Mouse (Mus musculus): ENCODE data around the gene Fhdc1. TPM values are rescaled to one million over a fixed set of nuclear protein-coding genes. Genes with fewer than 3 reads are reported as not detected.

Fhdc1 gene
- polyA plus RNA-seq, 1 experiment from 2014 or later: 1.0 TPM

DNA sequence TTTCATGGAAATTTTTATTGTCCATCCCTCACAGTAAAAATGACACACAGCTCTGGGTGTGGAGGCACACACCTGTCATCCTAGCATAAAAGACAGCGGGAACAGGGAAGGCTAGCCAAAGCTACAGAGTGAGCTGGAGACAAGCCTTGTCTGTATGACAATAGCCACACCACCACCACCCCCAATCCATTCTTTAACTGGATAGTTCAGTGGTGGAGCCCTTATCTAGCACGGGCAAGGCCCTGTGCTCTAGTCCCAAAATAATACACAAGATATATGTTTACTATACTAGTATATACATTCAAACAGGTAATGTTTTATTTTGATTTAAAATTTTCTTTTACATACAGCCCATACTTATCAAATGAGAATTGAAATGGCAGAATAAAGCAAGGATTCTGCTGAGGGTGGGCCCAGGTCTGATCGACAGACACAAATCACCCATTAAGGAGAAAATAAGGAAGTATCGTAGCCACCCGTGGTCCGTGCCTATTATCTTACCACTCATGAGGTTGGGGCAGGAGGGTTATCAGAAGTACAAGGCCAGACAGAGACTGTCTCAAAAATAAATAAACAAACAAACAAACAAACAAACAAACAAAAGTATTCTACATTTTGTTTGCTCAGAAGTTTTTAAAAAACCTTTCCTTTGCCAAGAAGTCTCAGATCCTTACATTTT is 14.3 kb downstream of the Fhdc1 start:
- WGBS (ENCODE audit: missing documents): 56% methylated on average over 6 of the region's 6 CpGs
- no peaks in the 10 kb centered on the region for H3K79me2 ChIP-seq (ENCODE audit: inconsistent target)
- H3K36me3 ChIP-seq (ENCODE audit: inconsistent target): no peaks in the 10 kb centered on the region
- H3K4me3 ChIP-seq (ENCODE audit: inconsistent target): no peak overlapping the region
- no peak overlapping the region for H3K27ac ChIP-seq

DNA sequence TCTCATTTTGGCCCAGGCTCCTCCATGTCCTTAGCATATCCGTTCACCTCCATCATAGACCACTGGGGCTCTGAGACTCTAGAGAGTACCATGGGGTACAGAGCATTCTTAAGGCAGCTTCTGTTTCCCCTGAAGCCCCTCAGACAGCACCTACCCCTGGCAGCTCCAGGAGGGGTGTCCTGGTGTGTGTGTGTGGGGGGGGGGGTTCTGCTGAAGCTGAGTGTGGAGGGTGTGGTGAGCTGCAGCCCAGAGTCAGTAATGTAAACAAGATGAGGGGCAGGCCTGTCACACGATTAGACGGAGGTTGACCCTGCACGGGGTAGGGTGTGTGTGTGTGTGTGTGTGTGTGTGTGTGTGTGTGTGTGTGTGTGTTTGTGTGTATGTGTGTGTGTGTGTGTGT is 18.5 kb downstream of the Fhdc1 start:
- WGBS (ENCODE audit: missing documents): 100% methylated on average over 3 of the region's 4 CpGs
- Histone ChIP-seq H3K27ac (no peak overlapping the region), H3K4me3 (ENCODE audit: inconsistent target) (no peak overlapping the region), H3K36me3 (ENCODE audit: inconsistent target) (no peaks in the 10 kb centered on the region), H3K79me2 (ENCODE audit: inconsistent target) (no peaks in the 10 kb centered on the region)

GRCm38 (mm10) chr3:84460952-84461351 is 19.3 kb downstream of the Fhdc1 start:
- H3K4me3 ChIP-seq (ENCODE audit: inconsistent target): no peak overlapping the region
- WGBS (ENCODE audit: missing documents): 14% methylated on average over 12 of the region's 12 CpGs
- H3K79me2 ChIP-seq (ENCODE audit: inconsistent target): no peaks in the 10 kb centered on the region
- no peak overlapping the region for H3K27ac ChIP-seq
- H3K36me3 ChIP-seq (ENCODE audit: inconsistent target): no peaks in the 10 kb centered on the region

GRCm38 (mm10) chr3:84460499-84460898 is 19.7 kb downstream of the Fhdc1 start:
- 49% methylated on average over 3 of the region's 3 CpGs for WGBS (ENCODE audit: missing documents)
- Histone ChIP-seq H3K27ac (no peak overlapping the region), H3K4me3 (ENCODE audit: inconsistent target) (no peak overlapping the region), H3K36me3 (ENCODE audit: inconsistent target) (no peaks in the 10 kb centered on the region), H3K79me2 (ENCODE audit: inconsistent target) (no peaks in the 10 kb centered on the region)

DNA sequence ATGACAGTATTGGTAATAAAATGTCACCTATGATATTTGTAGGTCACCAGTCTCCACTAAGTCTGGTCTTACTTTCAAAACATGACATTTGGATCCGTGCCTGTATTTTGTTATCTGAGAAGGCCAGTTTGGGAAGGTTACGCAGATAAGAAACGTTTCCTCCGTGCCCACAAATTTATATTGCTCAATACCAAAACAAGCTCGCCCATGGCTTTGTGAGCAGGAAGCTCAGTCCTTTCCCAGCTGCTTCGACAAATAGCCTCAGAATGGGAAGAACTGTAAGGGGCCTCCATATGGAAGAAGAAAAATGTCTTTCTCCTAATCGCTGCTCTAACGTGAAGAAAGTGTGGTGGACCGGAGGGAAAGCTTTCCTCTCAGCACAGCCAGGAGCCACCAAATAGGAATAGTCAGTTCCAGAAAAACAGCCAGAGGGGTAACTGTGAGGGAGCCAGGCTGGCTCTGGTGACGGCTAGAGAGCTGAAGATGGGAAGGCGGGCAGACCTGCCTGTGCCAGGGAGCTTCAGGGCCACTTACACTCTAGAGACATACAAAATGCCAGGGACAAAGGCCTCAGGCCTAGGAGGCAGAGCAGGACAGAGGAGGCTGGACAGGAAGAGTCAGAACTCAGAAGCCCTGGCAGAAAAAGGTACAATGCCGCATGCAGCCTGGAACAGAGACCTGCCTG is 24.4 kb downstream of the Fhdc1 start:
- no peak overlapping the region for H3K27ac ChIP-seq
- H3K4me3 ChIP-seq (ENCODE audit: inconsistent target): no peak overlapping the region
- no peaks in the 10 kb centered on the region for H3K36me3 ChIP-seq (ENCODE audit: inconsistent target)
- no peaks in the 10 kb centered on the region for H3K79me2 ChIP-seq (ENCODE audit: inconsistent target)
- 38% methylated on average over 12 of the region's 12 CpGs for WGBS (ENCODE audit: missing documents)

DNA sequence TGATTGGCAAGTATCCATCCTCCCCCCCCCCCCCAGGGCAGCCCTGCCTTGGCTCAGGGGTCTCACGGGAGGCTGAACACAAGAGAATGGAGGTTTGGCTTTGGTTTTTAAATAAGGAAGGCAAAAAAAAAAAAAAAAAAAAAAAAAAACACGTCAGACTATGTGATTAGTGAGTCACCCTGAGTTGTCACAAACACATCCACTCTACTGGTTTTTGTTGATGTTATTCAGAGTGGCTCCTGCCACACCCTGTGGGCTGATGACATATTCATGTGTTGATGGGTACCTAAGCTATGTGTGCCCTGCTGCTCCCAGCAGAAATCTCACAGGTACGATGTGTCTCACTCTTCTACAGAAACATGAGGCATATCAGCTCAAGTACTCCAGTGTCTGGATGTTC is 29.6 kb downstream of the Fhdc1 start:
- Histone ChIP-seq H3K4me3 (ENCODE audit: inconsistent target) (no peak overlapping the region), H3K27ac (no peak overlapping the region), H3K79me2 (ENCODE audit: inconsistent target) (no peaks in the 10 kb centered on the region), H3K36me3 (ENCODE audit: inconsistent target) (no peaks in the 10 kb centered on the region)
- 91% methylated on average over 1 of the region's 3 CpGs for WGBS (ENCODE audit: missing documents)

DNA sequence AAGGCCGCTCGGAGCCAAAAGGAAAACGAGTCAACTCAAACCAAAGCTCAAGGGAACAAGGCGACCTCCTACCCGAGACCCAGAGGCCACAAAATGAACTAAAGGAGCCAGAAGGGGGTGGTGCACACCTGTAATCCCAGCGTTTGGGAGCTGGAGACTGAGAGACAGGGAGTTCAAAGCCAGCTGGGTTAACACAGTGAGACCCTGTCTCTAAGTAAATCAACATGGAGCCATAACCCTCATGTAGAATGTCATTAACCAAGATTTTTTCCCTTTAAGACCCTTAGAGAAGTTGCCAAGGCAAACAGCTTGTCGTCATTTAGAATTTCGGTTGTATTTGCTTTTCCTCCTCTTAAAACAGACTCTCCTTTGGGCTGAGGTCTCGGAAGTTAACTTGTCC is 31.2 kb downstream of the Fhdc1 start:
- H3K27ac ChIP-seq: no peak overlapping the region
- H3K4me3 ChIP-seq (ENCODE audit: inconsistent target): no peak overlapping the region
- H3K36me3 ChIP-seq (ENCODE audit: inconsistent target): no peaks in the 10 kb centered on the region
- H3K79me2 ChIP-seq (ENCODE audit: inconsistent target): no peaks in the 10 kb centered on the region
- WGBS (ENCODE audit: missing documents): 92% methylated on average over 9 of the region's 9 CpGs

GRCm38 (mm10) chr3:84447803-84448202 is 32.4 kb downstream of the Fhdc1 start:
- no peaks in the 10 kb centered on the region for H3K36me3 ChIP-seq (ENCODE audit: inconsistent target)
- H3K4me3 ChIP-seq (ENCODE audit: inconsistent target): no peak overlapping the region
- no peaks in the 10 kb centered on the region for H3K79me2 ChIP-seq (ENCODE audit: inconsistent target)
- no peak overlapping the region for H3K27ac ChIP-seq
- WGBS (ENCODE audit: missing documents): 97% methylated on average over 5 of the region's 5 CpGs

- WGBS (ENCODE audit: missing documents): 99% methylated on average over 9 of the region's 9 CpGs
- H3K36me3 ChIP-seq (ENCODE audit: inconsistent target): no peaks in the 10 kb centered on the region
These were observed 34.4 kb downstream of the Fhdc1 start for GRCm38 (mm10) chr3:84445838-84446237.

DNA sequence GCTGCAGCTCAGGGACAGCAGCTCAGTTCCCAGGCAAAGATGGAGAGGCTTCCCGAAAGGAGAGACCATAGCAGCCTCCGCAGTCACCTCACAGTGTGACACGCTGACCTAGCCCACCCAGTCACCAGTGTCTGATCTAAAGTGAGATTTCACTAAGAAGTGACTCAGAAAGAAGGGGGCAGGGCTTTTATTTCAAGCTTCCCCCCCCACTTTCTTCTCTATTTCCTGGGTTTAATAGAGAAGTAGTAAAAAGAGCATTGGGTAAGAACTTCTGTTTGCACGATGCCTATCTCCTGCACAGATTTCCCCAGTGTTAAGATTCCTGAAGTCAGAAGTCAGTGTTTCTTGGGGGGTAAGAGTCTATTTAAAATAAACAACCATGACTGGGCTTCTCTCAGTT is 37.3 kb downstream of the Fhdc1 start:
- WGBS (ENCODE audit: missing documents): 57% methylated on average over 4 of the region's 4 CpGs
- H3K4me3 ChIP-seq (ENCODE audit: inconsistent target): no peak overlapping the region
- no peaks in the 10 kb centered on the region for H3K79me2 ChIP-seq (ENCODE audit: inconsistent target)
- H3K27ac ChIP-seq: peak overlapping the region; percentile 21
- H3K36me3 ChIP-seq (ENCODE audit: inconsistent target): no peaks in the 10 kb centered on the region

More at GRCm38 (mm10) chr3:84445838-84446237, 34.4 kb downstream of the Fhdc1 start:
- Histone ChIP-seq H3K27ac (no peak overlapping the region), H3K4me3 (ENCODE audit: inconsistent target) (no peak overlapping the region), H3K79me2 (ENCODE audit: inconsistent target) (no peaks in the 10 kb centered on the region)

- Histone ChIP-seq H3K36me3 (ENCODE audit: inconsistent target) (no peaks in the 10 kb centered on the region), H3K4me3 (ENCODE audit: inconsistent target) (no peak overlapping the region), H3K79me2 (ENCODE audit: inconsistent target) (no peaks in the 10 kb centered on the region), H3K27ac (peak overlapping the region; percentile 39; the same call in 1 of the 2 replicates)
- 74% methylated on average over 7 of the region's 7 CpGs for WGBS (ENCODE audit: missing documents)
These were observed 40.6 kb downstream of the Fhdc1 start for GRCm38 (mm10) chr3:84439431-84440210.

- H3K36me3 ChIP-seq (ENCODE audit: inconsistent target): no peaks in the 10 kb centered on the region
- no peaks in the 10 kb centered on the region for H3K79me2 ChIP-seq (ENCODE audit: inconsistent target)
- no peak overlapping the region for H3K4me3 ChIP-seq (ENCODE audit: inconsistent target)
- 0 out of 2 replicates have a peak overlapping the region, but pooled peaks have one; percentile 39 for H3K27ac ChIP-seq
- 90% methylated on average over 7 of the region's 7 CpGs for WGBS (ENCODE audit: missing documents)
These were observed 41.4 kb downstream of the Fhdc1 start for GRCm38 (mm10) chr3:84438840-84439239.

- Histone ChIP-seq H3K79me2 (ENCODE audit: inconsistent target) (no peaks in the 10 kb centered on the region), H3K36me3 (ENCODE audit: inconsistent target) (no peaks in the 10 kb centered on the region), H3K4me3 (ENCODE audit: inconsistent target) (no peak overlapping the region), H3K27ac (no peak overlapping the region)
- 90% methylated on average over 11 of the region's 11 CpGs for WGBS (ENCODE audit: missing documents)
These were observed 42.1 kb downstream of the Fhdc1 start for GRCm38 (mm10) chr3:84438118-84438517.

GRCm38 (mm10) chr3:84436947-84437346 is 43.3 kb downstream of the Fhdc1 start:
- WGBS (ENCODE audit: missing documents): 87% methylated on average over 7 of the region's 7 CpGs
- Histone ChIP-seq H3K4me3 (ENCODE audit: inconsistent target) (no peak overlapping the region), H3K79me2 (ENCODE audit: inconsistent target) (no peaks in the 10 kb centered on the region), H3K27ac (no peak overlapping the region), H3K36me3 (ENCODE audit: inconsistent target) (no peaks in the 10 kb centered on the region)
